Mouse (Mus musculus): ENCODE results near the gene Med6. TPM values are rescaled to one million over a fixed set of nuclear protein-coding genes. Genes with fewer than 3 reads are reported as not detected.

Med6 gene
- polyA plus RNA-seq (2012; rRNA removed): 0.91 and 1.1 TPM in 2 replicates

GRCm38 (mm10) chr12:81594902-81595671 is at the start of gene Med6:
Gene Med6, minus strand, starts transcription at chr12:81595008.

GRCm38 (mm10) chr12:81630915-81631660 is 36.3 kb upstream of the Med6 start, which contains the start of gene Ttc9:
Gene Ttc9, plus strand, starts transcription at chr12:81631249.

GRCm38 (mm10) chr12:81568374-81568773 is 26.4 kb downstream of the Med6 start, which contains the start of gene Adam21:
Gene Adam21, minus strand, starts transcription at chr12:81568474.

GRCm38 (mm10) chr12:81532316-81533028 is 62.3 kb downstream of the Med6 start, which contains the start of the genes Gm20498 and Synj2bp:
Gene Gm20498, minus strand, starts transcription at chr12:81532905.
Gene Synj2bp, minus strand, starts transcription at chr12:81532911.

Other genes starting within 250 kb of the Med6 start
- 0.11 TPM in 1 of 2 replicates, not detected in the other for gene Gm4787, start 215.5 kb downstream of the Med6 start, polyA plus RNA-seq (2012; rRNA removed)
- gene Adam4, start 173.1 kb downstream of the Med6 start, polyA plus RNA-seq (2012; rRNA removed): 0.08 TPM in 2 replicates
- 27.1 and 37.6 TPM in 2 replicates for gene Cox16, start 109.9 kb downstream of the Med6 start, polyA plus RNA-seq (2012; rRNA removed)
- 0.88 and 1.4 TPM in 2 replicates for gene Gm20498, start 62.1 kb downstream of the Med6 start, polyA plus RNA-seq (2012; rRNA removed)
- gene Synj2bp, start 62.1 kb downstream of the Med6 start, polyA plus RNA-seq (2012; rRNA removed): 6.0 and 6.8 TPM in 2 replicates
- not detected in 2 replicates for gene Adam21, start 26.5 kb downstream of the Med6 start, polyA plus RNA-seq (2012; rRNA removed)
- 1.2 and 1.4 TPM in 2 replicates for gene Ttc9, start 36.2 kb upstream of the Med6 start, polyA plus RNA-seq (2012; rRNA removed)
- 4.7 and 5.9 TPM in 2 replicates for gene Map3k9, start 186.2 kb upstream of the Med6 start, polyA plus RNA-seq (2012; rRNA removed)